Mouse (Mus musculus): ENCODE measurements around the gene Vmn1r1.
A peak's percentile ranks its signal among the peaks of the same experiment; 100 is the strongest.
"Not testable (repeated sequence)": the region's sequence is repeated elsewhere in the genome, so short reads cannot be mapped to it uniquely, and the experiment has no call there.

The Vmn1r1 gene

GRCm38 (mm10) chr1:182164386-182164785, at the start of gene Vmn1r1:
Vmn1r1 (minus strand) TSS chr1:182164486.
- no peak for DNase-seq (ENCODE audit: low read depth in 2 of 2, low spot score in 2 of 2)

- DNase-seq (ENCODE audit: low read depth in 2 of 2, low spot score in 2 of 2), result no peak
These were observed 46.0 kb upstream of the Vmn1r1 start for GRCm38 (mm10) chr1:182210322-182210721.

DNA sequence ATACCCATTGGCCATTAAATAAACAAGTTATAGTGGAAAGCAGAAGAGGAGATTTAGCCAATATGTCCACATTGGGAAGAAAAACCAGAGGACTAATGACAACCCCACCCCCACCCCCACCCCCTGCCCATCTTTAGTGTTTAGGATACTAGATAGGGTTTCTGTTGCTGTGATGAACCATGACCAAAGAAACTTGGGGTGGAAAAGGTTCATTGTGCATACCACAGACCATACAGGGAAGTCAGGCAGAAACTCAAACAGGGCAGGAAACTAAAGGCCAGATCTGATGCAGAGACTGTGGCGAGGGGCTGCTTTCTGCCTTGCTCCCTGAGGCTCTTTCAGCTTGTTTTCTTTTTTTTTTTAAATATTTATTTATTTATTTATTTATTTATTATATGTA, 28.3 kb upstream of the Vmn1r1 start:
- DNase-seq (ENCODE audit: low read depth in 2 of 2, low spot score in 2 of 2), result no peak

DNA sequence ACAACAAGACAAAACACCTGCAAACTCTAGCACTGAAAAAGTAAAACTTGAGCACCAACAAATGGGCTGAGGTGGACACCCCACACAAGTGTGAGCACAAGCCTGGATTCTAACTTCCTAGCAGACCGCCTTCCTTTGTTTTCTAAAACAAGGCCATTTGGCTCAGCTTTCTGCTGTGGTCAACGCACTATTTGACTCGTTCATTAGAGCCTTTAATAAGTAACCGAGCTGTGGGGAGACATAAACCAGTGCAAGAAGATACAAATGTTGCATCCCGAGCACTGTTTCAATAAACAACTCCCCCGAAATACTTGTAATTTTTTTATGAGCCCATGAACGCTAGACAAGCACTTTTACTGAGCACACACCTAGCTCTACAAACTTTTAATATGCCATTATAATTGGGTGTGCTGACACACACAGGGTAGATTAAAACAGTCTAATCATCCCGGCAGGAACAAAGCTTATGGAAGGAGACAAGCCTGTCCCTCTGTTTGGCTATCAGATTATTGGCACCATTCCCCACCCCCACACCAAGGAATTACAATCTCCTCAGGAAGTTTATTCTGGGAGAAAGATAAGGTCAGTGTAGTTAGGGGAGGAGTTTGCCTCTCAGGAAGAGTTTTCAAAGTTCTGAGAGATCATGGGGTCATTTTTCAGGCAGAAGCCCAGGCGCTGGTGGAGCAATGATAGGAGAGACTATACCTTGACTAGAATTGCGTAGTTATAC, 27.7 kb upstream of the Vmn1r1 start:
- no peak for DNase-seq (ENCODE audit: low read depth in 2 of 2, low spot score in 2 of 2)

GRCm38 (mm10) chr1:182191181-182191580, 26.9 kb upstream of the Vmn1r1 start:
- no peak for DNase-seq (ENCODE audit: low read depth in 2 of 2, low spot score in 2 of 2)

DNA sequence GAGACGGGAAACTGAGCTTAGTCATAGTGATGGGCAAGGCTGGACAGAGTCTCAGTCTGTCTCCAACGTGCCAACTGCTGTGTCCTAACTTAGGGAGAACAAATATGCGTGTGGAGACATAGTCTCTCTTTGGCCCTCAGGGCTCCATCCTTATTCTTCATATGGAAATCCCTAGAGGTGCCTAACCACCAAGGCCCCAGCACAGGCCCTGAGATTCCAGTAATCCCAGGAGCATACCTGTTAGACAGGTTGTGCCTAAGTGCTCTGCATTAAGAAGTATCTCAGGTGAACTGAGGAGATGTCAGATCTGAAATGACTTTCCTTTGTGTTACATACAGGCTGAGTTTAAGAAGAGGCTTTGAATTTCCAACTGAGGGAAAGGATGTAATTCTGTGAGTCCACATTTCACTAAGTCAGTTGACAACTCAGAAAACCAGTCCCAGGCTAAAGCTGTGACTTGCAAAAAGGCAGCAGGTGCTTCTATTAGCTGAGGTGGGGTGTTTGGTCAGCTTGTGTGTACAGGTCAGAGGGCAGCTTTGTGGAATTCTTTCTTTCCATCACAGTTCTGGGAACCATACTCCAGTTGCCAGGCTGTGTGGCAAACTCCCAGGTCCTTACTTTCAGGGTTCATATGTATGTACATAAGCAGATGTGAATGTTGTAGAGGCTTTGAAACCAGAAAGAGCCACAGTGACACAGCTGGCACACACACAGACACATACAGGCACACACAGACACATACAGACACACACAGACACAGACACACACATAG, 25.6 kb upstream of the Vmn1r1 start:
- no peak for DNase-seq (ENCODE audit: low read depth in 2 of 2, low spot score in 2 of 2)

DNA sequence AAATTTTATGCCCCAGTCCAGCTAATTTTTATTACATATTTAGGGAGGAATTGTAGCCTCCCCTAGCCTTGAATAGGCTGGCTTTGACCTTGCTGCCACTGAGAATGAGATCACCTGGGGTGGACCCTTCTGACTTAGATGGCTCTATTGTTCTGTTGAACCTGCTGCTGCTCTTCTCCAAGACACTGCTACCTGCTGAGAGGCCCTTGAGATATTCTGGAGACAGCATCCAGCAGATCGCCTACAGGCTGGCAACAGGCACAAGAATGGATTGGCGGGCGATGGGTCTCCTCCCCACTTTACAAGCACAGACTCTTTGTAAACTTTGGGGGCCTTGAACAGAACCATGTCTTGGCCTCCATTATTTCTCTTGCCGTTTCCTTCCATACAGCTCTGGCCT, 18.2 kb upstream of the Vmn1r1 start:
- DNase-seq (ENCODE audit: low read depth in 2 of 2, low spot score in 2 of 2), result not testable (repeated sequence)

DNA sequence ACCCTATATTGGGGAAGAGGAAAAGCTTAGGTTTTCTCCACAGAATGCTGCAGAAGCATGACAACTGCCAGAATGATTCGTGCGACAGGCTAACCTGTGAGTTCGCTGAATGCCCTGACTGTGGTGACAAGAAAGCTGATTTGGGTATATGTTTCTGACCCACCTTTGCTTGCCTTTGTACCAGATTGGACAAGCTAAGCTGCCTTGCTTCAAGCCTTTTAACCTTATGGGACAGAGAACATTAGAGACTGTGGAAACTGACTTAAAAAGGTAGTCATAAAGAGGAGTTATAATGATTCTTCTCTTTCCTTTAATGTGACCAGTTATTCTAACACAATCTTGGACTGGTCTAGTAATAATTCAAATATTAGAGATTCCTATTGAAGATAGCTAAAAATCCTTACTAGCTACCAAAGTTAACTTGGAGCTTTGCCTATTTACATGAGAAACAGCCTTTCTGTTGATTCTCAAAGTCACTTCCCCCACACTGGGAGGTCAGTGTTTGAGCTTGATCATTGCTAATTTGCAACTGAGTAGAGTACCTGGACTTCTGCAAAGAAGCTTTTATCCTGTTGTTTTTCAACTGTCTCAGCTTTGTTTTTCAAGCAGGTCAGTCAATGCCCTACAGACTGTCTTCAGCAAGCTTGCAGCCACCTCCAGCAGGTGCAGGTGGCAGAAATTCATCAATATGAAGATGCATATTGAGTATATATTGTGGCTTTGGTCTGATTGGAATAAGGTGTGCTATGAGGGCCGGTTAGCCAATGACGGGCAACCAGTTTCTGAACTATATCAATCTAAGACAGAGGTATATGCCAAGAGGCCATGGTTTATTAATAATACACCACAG, 17.4 kb upstream of the Vmn1r1 start:
- DNase-seq (ENCODE audit: low read depth in 2 of 2, low spot score in 2 of 2), result no peak

- DNase-seq (ENCODE audit: low read depth in 2 of 2, low spot score in 2 of 2), result not testable (repeated sequence)
These were observed 12.7 kb upstream of the Vmn1r1 start for GRCm38 (mm10) chr1:182176985-182177384.

DNA sequence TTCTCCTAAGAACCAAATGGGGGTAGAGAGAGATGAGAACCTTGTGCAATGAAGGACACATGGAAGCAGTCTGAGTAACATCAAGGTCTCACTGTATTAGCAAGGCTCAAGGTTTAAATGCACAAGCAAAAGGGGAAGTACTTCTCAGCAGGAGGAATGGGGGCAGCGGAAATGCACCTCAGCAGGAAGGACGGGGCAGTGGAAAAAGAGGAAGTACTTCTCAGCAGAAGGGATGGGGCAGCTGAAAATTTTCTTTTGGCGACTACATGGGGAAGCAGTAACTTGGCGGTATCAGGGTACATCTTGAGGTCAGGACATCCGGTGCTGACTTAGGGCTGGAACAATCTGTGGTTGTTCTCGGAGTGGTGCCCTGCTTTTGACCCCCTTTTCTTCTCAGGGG, 5.9 kb upstream of the Vmn1r1 start:
- not testable (repeated sequence) for DNase-seq (ENCODE audit: low read depth in 2 of 2, low spot score in 2 of 2)

- peak; percentile 8 to 23 for DNase-seq (ENCODE audit: low read depth in 2 of 2, low spot score in 2 of 2)
These were observed 1.3 kb downstream of the Vmn1r1 start for GRCm38 (mm10) chr1:182162951-182163350.

DNA sequence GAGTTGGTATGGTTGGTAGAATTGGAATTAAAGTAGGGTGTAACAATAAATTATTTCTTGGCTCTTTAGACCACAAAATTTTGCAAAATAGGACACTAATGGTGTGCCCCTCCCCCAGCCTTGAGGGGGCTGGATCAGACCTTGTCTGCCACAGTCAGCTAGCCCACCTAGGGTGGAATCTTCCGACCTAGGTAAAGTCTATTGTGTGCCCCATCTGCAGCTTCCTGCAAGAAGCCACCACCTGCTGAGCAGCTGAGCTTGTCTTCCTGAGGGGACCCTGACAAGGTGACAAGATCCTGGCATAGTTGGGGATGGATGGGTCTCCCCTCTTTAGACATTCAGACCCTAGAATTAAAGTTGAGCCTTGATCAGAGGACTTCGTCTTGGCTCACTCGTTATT, 4.7 kb downstream of the Vmn1r1 start:
- no peak for DNase-seq (ENCODE audit: low read depth in 2 of 2, low spot score in 2 of 2)

DNA sequence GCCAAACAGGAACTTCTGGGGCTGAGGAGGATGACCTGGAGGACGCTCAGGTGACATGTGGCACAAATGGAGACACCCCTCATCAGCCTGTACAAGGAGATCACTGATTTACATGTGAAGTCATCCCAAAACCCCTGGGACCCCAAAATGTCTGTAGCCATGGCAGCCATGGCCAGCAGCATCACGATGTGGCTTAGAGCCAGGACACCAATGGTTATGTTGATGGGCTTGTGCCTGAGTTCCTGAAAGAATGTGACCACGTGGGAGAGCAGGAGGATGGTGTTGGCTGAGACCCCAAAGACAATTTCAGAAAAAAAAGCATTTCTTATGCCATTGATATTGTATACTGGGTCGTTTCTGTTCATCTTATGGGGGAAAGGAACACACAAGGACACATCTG, 6.6 kb downstream of the Vmn1r1 start:
- no peak for DNase-seq (ENCODE audit: low read depth in 2 of 2, low spot score in 2 of 2)

GRCm38 (mm10) chr1:182149966-182150365, 14.3 kb downstream of the Vmn1r1 start:
- DNase-seq (ENCODE audit: low read depth in 2 of 2, low spot score in 2 of 2), result peak in 1 of 2 experiments; percentile 32

DNA sequence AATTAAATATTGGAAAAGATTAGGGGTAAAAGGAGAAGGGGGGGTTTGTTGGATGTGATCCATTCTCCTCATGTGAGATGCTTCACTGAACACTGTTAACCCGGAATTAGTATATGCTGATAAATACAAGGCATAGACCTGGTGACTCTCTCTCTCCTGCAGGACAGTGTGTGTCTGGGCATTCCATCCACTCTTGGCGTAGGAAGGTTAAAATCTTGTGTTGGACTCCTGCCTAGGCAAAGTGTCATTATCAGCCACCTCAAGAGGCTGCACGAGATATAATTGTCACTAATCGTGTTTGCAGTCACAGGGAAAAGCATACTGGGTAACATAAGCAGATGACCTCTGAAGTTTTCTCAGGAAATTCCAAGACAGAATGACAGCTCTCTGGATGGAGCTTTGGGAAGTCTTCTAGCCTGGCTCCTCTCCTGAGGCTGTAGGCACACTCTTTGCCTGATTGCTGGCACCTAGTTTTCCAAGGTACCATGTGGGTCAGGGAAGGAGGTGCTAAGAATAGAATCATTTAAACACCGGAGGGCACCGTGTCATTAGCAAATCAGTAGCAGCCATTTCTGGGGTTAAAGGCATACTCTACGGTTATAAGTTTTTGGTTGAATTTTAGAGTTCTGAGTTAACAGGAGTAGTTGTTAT, 15.3 kb downstream of the Vmn1r1 start:
- no peak for DNase-seq (ENCODE audit: low read depth in 2 of 2, low spot score in 2 of 2)

GRCm38 (mm10) chr1:182145546-182145945, 18.7 kb downstream of the Vmn1r1 start:
- DNase-seq (ENCODE audit: low read depth in 2 of 2, low spot score in 2 of 2), result no peak

GRCm38 (mm10) chr1:182143288-182143687, 21.0 kb downstream of the Vmn1r1 start:
- peak in 1 of 2 experiments; percentile 24 for DNase-seq (ENCODE audit: low read depth in 2 of 2, low spot score in 2 of 2)

- no peak for DNase-seq (ENCODE audit: low read depth in 2 of 2, low spot score in 2 of 2)
These were observed 21.6 kb downstream of the Vmn1r1 start for GRCm38 (mm10) chr1:182142725-182143124.

DNA sequence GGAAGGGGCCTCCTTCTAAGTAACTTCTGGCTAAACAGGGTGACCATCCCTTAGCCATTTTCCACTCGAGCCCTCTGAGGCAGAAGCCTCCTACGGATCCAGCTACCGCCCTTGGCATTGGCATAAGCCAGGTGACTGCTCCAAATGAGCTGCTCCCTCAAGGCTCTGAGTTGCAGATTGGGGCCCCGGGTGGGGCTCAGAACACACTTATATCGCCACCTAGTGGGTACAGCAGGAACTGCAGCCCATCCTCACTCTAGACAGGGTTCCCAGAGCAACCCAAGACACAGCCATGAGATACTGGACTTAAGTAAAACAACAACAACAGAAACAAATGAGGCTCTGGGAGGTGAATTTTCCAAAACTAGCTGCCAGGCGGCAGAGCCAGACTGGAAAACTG, 23.9 kb downstream of the Vmn1r1 start:
- DNase-seq (ENCODE audit: low read depth in 2 of 2, low spot score in 2 of 2), result peak; percentile 76 to 77

DNA sequence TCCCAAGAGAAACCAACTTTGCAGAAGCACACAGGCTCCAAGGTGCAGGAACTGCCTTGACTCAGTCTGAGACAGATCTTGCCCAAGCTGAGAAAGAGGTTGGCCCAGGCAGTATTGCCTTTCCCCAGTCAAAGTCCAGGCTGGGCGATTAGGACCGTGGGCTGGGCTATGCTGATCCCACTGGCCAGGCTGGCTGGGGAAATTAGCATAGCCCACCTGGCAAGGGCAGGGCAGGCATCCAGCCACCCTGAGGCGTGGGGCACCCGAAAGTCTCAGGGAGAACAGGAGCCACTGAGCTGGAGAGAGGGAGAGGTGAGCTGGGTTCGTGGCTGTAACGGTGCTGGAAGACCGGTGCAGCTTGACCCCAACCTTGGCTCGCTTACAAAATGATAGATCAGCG, 24.3 kb downstream of the Vmn1r1 start:
- no peak for DNase-seq (ENCODE audit: low read depth in 2 of 2, low spot score in 2 of 2)

GRCm38 (mm10) chr1:182138172-182138571, 26.1 kb downstream of the Vmn1r1 start:
- DNase-seq (ENCODE audit: low read depth in 2 of 2, low spot score in 2 of 2), result no peak

All from CD8-positive naive resting alpha-beta T cell, adult 2 months (primary cell).